Mouse (Mus musculus): Measurements from ENCODE around the gene Tekt2.

DNA sequence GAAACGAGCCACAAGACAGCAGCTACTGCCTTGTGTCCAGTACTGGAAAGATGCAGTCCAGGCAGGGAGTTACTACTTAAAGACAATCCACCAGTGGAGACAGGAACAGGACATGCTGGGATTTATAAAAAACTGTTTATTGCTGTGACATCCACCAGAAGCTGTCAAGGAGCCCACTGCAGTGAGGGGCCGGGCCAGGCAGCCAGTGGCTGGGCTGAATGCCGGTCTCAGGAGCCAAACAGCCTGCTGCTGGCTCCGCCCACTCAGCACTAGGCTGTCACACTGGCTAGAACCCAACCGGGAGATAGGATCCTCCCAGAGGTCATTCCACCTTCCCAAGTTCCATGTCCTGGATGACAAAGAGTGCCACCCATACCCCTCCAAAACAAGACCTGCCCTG is 9.6 kb downstream of the Tekt2 start:
- TF ChIP-seq ZC3H11A (IDR thresholded peaks at IDR 0.05; ENCODE audit: borderline replicate concordance, low read depth, low read length) (no peak), ZNF384 (IDR thresholded peaks at IDR 0.05; ENCODE audit: low read depth, low read length) (no peak), HCFC1 (IDR thresholded peaks at IDR 0.05; ENCODE audit: borderline replicate concordance, insufficient read depth, low read length) (no peak), CHD2 (IDR thresholded peaks at IDR 0.05; ENCODE audit: low read depth, low read length) (no peak)

All from ES-E14 (cell line).